Mouse (Mus musculus) kidney, embryonic 14.5 days (tissue): ENCODE results near the gene Ccdc138. TPM values are rescaled to one million over a fixed set of nuclear protein-coding genes. Genes with fewer than 3 reads are reported as not detected.

Experiments used
- ATAC-seq: fragments of 200-750 bp; cut with Nextera tagmentation; 2 replicates; pipeline ENCODE4 v1.8.0; 2017; ENCODE audit warnings: moderate number of reproducible peaks, mild to moderate bottlenecking, moderate TSS enrichment, moderate library complexity; ENCODE audit not compliant: low FRiP score, low TSS enrichment
- H3K27ac ChIP-seq: fragments of 300-500 bp; sonication (generic); 2 replicates; pipeline ENCODE4 v1.5.1; 2014; ENCODE audit warnings: low read depth, mild to moderate bottlenecking, low read length, moderate library complexity, mixed read lengths
- H3K27me3 ChIP-seq: fragments of 300-500 bp; sonication (generic); 2 replicates; pipeline ENCODE4 v1.6.1; 2014; ENCODE audit warnings: mild to moderate bottlenecking, low read length; ENCODE audit not compliant: control insufficient read depth, insufficient read depth
- H3K36me3 ChIP-seq: fragments of 300-500 bp; sonication (generic); 2 replicates; pipeline ENCODE4 v1.6.1; 2014; ENCODE audit warnings: low read length, mixed read lengths; ENCODE audit not compliant: control insufficient read depth, insufficient read depth
- H3K4me1 ChIP-seq: fragments of 300-500 bp; sonication (generic); 2 replicates; pipeline ENCODE4 v1.6.1; 2014; ENCODE audit warnings: low read length, mixed read lengths; ENCODE audit not compliant: control insufficient read depth, insufficient read depth
- H3K4me2 ChIP-seq: fragments of 300-500 bp; sonication (generic); replicated peaks from 2 replicates; pipeline ENCODE4 v1.6.1; 2014; ENCODE audit warnings: low read depth, mild to moderate bottlenecking, low read length
- H3K4me3 ChIP-seq: fragments of 300-500 bp; sonication (generic); 2 replicates; pipeline ENCODE4 v1.5.1; 2014; ENCODE audit warnings: mild to moderate bottlenecking, low read length
- H3K9ac ChIP-seq: fragments of 300-500 bp; sonication (generic); 2 replicates; pipeline ENCODE4 v1.6.1; 2014; ENCODE audit warnings: low read depth, mild to moderate bottlenecking, low read length, moderate library complexity
- H3K9me3 ChIP-seq: fragments of 300-500 bp; sonication (generic); 2 replicates; pipeline ENCODE4 v1.6.1; 2016; ENCODE audit warnings: low read length; ENCODE audit not compliant: control insufficient read depth
- WGBS: fragments of 180-500 bp; shearing (Covaris S2); extraction: QIAGEN DNeasy Blood & Tissue Kit; methylation state at CpG from one replicate; pipeline ENCODE4 v1.1.7; 2014; 5-methylcytosine and 5-hydroxymethylcytosine counted together
- polyA plus RNA-seq: library from polyadenylated mRNA; unstranded; fragments of >200 nt; fragmentation: Nextera tagmentation; extraction: Ambion mirVana; gene quantifications from 2 replicates; pipeline ENCODE4 v1.2.1, GENCODE M21; 2014

The Ccdc138 gene
- polyA plus RNA-seq, 1 experiment from 2014 or later: 12.0 TPM

DNA sequence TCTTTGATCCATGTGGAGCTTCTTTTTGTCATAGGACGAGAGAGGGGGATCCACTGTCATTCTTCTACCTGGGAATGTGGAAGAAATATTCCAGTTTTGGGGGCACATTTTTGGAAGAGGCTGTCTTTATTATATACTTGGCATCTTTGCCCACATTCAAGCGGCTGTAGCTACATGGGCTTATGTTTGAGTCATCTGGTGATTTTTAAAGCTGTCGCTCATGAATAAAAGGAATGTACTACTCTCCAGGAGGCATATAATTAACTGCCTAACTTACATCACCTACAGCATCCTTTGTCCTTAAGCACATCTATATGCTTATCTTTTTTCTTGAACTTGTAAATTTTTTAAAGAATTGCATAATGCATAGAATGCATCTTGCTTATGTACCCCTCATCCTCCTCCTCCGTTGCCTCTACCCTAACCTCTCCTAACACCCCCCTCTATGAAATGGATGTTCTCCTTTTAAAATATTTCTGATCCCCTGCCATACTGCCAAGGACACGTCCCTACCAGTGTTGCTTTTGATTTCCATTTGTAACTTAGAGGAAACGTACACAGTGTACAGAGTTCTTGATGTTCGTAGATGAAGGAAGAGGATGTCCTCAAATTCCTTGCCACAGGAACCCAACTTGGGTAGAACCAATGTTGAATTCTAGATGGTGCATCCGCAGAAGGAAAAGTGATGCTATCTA lies 57.1 kb downstream of the Ccdc138 start:
- Histone ChIP-seq H3K27ac (no peak overlapping the region), H3K4me2 (no peak overlapping the region), H3K36me3 (no peaks in the 10 kb centered on the region; the same call in 1 of the 2 replicates), H3K9me3 (no peaks in the 10 kb centered on the region), H3K4me1 (no peaks in the 10 kb centered on the region), H3K9ac (no peak overlapping the region), H3K27me3 (no peaks in the 10 kb centered on the region), H3K4me3 (no peak overlapping the region)
- WGBS: 91% methylated on average over 8 of the region's 8 CpGs
- ATAC-seq: no peak

- Histone ChIP-seq H3K9ac (no peak overlapping the region), H3K4me2 (no peak overlapping the region), H3K27me3 (no peaks in the 10 kb centered on the region), H3K4me3 (no peak overlapping the region), H3K9me3 (no peaks in the 10 kb centered on the region), H3K36me3 (no peaks in the 10 kb centered on the region; the same call in 1 of the 2 replicates), H3K27ac (no peak overlapping the region), H3K4me1 (no peaks in the 10 kb centered on the region)
- ATAC-seq: no peak
- WGBS: 29% methylated on average over 7 of the region's 7 CpGs
Observed at GRCm38 (mm10) chr10:58559098-58559497, 61.4 kb downstream of the Ccdc138 start.

DNA sequence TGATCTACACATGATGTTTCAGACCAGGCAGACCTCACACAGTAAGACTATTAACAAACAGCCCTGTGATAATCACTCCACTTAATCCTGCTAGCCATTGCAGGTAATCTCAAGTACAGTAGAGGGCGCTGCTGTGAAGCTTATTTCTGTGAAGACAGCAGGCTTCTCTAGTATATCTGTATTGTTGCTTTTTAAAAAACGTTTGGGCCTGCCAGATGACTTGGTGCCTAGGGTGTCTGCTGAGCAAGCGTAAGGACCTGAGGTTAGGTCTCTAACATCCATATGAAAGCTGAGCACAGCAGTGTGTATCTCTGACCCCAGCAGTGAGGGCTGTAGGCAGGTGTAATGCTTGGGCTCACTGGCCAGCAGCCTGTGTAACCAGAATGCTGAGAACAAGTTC lies 62.2 kb downstream of the Ccdc138 start:
- WGBS: 24% methylated on average over 3 of the region's 3 CpGs
- Histone ChIP-seq H3K36me3 (no peaks in the 10 kb centered on the region; the same call in 1 of the 2 replicates), H3K4me1 (no peaks in the 10 kb centered on the region), H3K4me2 (no peak overlapping the region), H3K4me3 (no peak overlapping the region), H3K9ac (no peak overlapping the region), H3K9me3 (no peaks in the 10 kb centered on the region), H3K27me3 (no peaks in the 10 kb centered on the region), H3K27ac (no peak overlapping the region)
- ATAC-seq: peak; percentile 49

GRCm38 (mm10) chr10:58560521-58560920 lies 62.8 kb downstream of the Ccdc138 start:
- H3K4me2 ChIP-seq: no peak overlapping the region
- H3K27ac ChIP-seq: no peak overlapping the region
- ATAC-seq: no peak
- no peaks in the 10 kb centered on the region for H3K4me1 ChIP-seq
- no peak overlapping the region for H3K9ac ChIP-seq
- 74% methylated on average over 6 of the region's 6 CpGs for WGBS
- no peak overlapping the region for H3K4me3 ChIP-seq
- H3K36me3 ChIP-seq: no peaks in the 10 kb centered on the region; the same call in 1 of the 2 replicates
- no peaks in the 10 kb centered on the region for H3K27me3 ChIP-seq
- no peaks in the 10 kb centered on the region for H3K9me3 ChIP-seq

GRCm38 (mm10) chr10:58585427-58586223 lies 87.9 kb downstream of the Ccdc138 start:
- Histone ChIP-seq H3K36me3 (no peaks in the 10 kb centered on the region), H3K27ac (no peak overlapping the region), H3K9me3 (no peaks in the 10 kb centered on the region), H3K4me1 (no peaks in the 10 kb centered on the region), H3K4me3 (no peak overlapping the region), H3K27me3 (no peaks in the 10 kb centered on the region), H3K9ac (no peak overlapping the region), H3K4me2 (no peak overlapping the region)
- 60% methylated on average over 5 of the region's 5 CpGs for WGBS
- no peak for ATAC-seq

DNA sequence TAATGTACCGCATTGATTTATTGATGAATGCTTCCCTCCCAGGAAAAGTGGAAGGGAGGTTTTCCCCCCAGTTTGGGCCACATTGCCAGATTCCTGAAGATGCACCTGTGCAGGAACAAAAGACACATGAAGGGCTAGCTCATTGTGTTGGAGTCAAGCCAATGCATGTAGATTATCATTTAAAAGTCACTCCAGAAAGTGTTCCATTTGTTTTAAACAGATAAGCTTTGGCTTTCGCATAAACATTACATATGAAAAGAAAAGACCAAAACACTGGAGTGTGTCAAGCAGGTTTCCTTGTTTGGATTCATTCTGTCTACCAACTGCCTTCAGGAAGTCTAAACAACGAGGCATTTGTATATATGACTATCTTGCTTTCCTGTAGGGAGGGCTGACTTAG lies 96.7 kb downstream of the Ccdc138 start:
- Histone ChIP-seq H3K4me3 (no peak overlapping the region), H3K36me3 (no peaks in the 10 kb centered on the region), H3K27ac (no peak overlapping the region), H3K9me3 (peaks cover 3% of the 10 kb centered on the region; the same call in 1 of the 2 replicates), H3K9ac (no peak overlapping the region), H3K27me3 (no peaks in the 10 kb centered on the region), H3K4me2 (no peak overlapping the region), H3K4me1 (no peaks in the 10 kb centered on the region)
- no peak for ATAC-seq
- WGBS: 77% methylated on average over 3 of the region's 3 CpGs

- H3K4me1 ChIP-seq: no peaks in the 10 kb centered on the region
- no peak overlapping the region for H3K9ac ChIP-seq
- H3K4me3 ChIP-seq: no peak overlapping the region
- no peak overlapping the region for H3K4me2 ChIP-seq
- no peak overlapping the region for H3K27ac ChIP-seq
- H3K9me3 ChIP-seq: peaks cover 3% of the 10 kb centered on the region; the same call in 1 of the 2 replicates
- no peaks in the 10 kb centered on the region for H3K36me3 ChIP-seq
- no peak for ATAC-seq
- 90% methylated on average over 3 of the region's 3 CpGs for WGBS
- H3K27me3 ChIP-seq: no peaks in the 10 kb centered on the region
Observed at GRCm38 (mm10) chr10:58595197-58595596, 97.4 kb downstream of the Ccdc138 start.

- no peak for ATAC-seq
- WGBS: 72% methylated on average over 5 of the region's 5 CpGs
- peaks cover 3% of the 10 kb centered on the region; the same call in 1 of the 2 replicates for H3K9me3 ChIP-seq
- H3K27me3 ChIP-seq: no peaks in the 10 kb centered on the region
- no peak overlapping the region for H3K27ac ChIP-seq
- no peaks in the 10 kb centered on the region for H3K4me1 ChIP-seq
- H3K9ac ChIP-seq: no peak overlapping the region
- no peak overlapping the region for H3K4me3 ChIP-seq
- no peaks in the 10 kb centered on the region for H3K36me3 ChIP-seq
- no peak overlapping the region for H3K4me2 ChIP-seq
Observed at GRCm38 (mm10) chr10:58595821-58596220, 98.1 kb downstream of the Ccdc138 start.

DNA sequence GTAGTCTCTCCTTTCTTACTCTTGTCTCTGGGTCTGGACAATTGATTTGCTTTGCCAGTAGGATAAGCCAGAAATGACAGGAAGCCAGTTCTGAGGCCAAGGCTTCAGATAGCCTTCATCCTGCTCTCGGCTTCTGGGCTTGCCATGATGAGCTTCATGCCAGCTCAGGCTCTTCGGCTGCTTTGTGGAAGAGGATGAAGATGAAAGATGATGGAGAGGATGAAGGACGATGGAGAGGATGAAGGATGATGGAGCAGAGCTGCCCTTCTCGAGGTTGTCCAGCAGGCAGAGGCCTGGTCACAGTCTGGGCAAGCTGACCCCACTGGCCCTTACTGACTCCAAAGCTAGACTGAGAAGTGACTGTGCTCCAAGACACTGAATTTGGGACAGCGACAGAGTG lies 102.4 kb downstream of the Ccdc138 start:
- Histone ChIP-seq H3K36me3 (no peaks in the 10 kb centered on the region), H3K9ac (no peak overlapping the region), H3K9me3 (no peaks in the 10 kb centered on the region), H3K27ac (no peak overlapping the region), H3K4me3 (no peak overlapping the region), H3K27me3 (no peaks in the 10 kb centered on the region), H3K4me2 (no peak overlapping the region), H3K4me1 (no peaks in the 10 kb centered on the region)
- ATAC-seq: no peak
- WGBS: 91% methylated on average over 5 of the region's 5 CpGs
